Mouse (Mus musculus): ENCODE measurements around the gene Sidt1. TPM values are rescaled to one million over a fixed set of nuclear protein-coding genes. Genes with fewer than 3 reads are reported as not detected.
A peak's percentile ranks its signal among the peaks of the same experiment; 100 is the strongest.

Gene Sidt1
- polyA plus RNA-seq, 1 experiment from 2014 or later, result 4.9 TPM

DNA sequence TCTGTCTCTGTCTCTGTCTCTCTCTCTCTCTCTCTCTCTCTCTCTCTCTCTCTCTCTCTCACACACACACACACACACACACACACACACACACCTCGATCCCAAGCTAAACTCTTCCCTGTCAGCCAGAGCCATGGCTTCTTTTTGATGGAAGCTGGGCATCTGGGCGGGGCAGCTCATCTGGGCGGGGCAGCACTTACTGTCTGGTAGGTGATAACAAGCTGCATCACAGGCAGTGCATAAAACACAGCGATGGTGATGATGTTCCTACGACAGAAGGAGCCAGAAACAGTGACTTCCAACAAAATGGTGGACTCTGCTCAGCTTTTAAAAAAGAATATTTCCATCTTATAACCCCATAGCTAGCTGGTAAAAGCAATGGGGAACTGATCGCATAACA, 67.4 kb downstream of the Sidt1 start:
- no peaks in the 10 kb centered on the region for H3K9me3 ChIP-seq
- 89% methylated on average over 6 of the region's 6 CpGs for WGBS
- no peak overlapping the region for H3K9ac ChIP-seq
- no peak for ATAC-seq (ENCODE audit: low read depth)
- H3K4me2 ChIP-seq, result no peak overlapping the region
- no peak overlapping the region for H3K4me3 ChIP-seq
- H3K36me3 ChIP-seq, result no peaks in the 10 kb centered on the region
- no peaks in the 10 kb centered on the region for H3K27me3 ChIP-seq
- H3K27ac ChIP-seq (replicated peaks), result no peak overlapping the region
- no peaks in the 10 kb centered on the region; the same call in 1 of the 2 replicates for H3K4me1 ChIP-seq (replicated peaks)

DNA sequence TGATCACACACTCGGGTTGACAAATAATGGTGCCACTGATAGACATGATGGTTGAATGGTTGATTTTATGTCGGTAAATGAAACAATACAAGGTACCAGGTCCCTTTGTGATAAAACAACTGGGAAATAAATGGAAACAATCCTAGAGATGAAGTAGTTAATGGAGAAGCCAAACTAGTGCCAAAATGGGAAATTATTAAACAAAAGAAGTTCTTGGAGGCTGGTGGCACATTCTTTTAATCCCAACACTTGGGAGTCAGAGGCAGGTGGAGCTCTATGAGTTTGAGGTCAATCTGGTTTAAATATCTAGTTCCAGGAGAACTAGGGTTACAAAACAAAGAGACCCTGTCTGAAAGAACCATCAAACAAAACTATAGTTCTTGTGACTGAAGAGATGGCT, 68.1 kb downstream of the Sidt1 start:
- no peaks in the 10 kb centered on the region for H3K36me3 ChIP-seq
- H3K4me3 ChIP-seq, result no peak overlapping the region
- 55% methylated on average over 2 of the region's 2 CpGs for WGBS
- no peak overlapping the region for H3K9ac ChIP-seq
- no peaks in the 10 kb centered on the region for H3K27me3 ChIP-seq
- H3K9me3 ChIP-seq, result no peaks in the 10 kb centered on the region
- no peak overlapping the region for H3K4me2 ChIP-seq
- no peaks in the 10 kb centered on the region; the same call in 1 of the 2 replicates for H3K4me1 ChIP-seq (replicated peaks)
- H3K27ac ChIP-seq (replicated peaks), result no peak overlapping the region
- no peak for ATAC-seq (ENCODE audit: low read depth)

DNA sequence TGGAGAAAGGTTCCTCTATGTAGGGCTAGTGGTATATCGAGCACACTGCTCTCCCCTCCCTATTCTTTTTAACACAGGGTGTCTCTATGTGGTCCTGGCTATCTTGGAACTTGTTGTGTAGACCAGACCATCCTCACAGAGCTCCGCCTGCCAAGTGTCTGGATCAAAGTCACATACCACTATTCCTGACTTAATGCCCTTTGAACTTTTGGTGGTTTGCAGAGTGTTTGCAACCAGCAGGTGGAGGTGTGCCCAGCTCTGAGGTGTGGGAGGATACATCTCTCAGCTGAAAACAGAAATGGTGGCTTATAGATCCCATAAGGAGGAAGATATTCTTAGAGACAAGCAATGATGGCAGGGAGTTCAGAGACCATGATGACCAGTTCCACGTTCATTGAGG, 75.5 kb downstream of the Sidt1 start:
- Histone ChIP-seq H3K36me3 (no peaks in the 10 kb centered on the region), H3K9ac (no peak overlapping the region), H3K27me3 (no peaks in the 10 kb centered on the region), H3K4me2 (no peak overlapping the region), H3K4me1 (replicated peaks) (no peaks in the 10 kb centered on the region), H3K27ac (replicated peaks) (no peak overlapping the region), H3K9me3 (no peaks in the 10 kb centered on the region), H3K4me3 (no peak overlapping the region)
- ATAC-seq (ENCODE audit: low read depth), result no peak
- WGBS, result 92% methylated on average over 3 of the region's 3 CpGs

DNA sequence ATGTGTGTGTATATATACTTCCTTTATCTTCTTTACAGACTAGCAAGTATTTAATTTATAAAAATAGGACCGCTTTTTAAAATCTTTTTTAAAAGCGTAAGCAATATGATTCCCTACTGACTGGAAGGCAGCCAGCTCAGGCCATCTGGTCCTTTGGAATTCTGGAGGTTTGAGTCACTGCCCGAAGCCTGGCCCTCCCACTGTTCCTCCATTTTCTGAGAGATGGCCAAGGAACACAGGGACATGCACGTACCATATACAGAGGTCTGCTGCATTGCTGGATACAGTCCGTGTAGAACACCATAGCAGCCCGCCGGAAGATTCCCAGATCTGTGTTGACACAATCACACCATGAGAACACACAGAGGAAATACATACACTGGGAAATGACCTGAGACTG, 78.3 kb downstream of the Sidt1 start:
- H3K4me2 ChIP-seq, result no peak overlapping the region
- no peaks in the 10 kb centered on the region for H3K9me3 ChIP-seq
- no peaks in the 10 kb centered on the region for H3K36me3 ChIP-seq
- no peak overlapping the region for H3K27ac ChIP-seq (replicated peaks)
- H3K4me3 ChIP-seq, result no peak overlapping the region
- ATAC-seq (ENCODE audit: low read depth), result no peak
- no peaks in the 10 kb centered on the region for H3K27me3 ChIP-seq
- H3K9ac ChIP-seq, result no peak overlapping the region
- no peaks in the 10 kb centered on the region for H3K4me1 ChIP-seq (replicated peaks)
- WGBS, result 79% methylated on average over 7 of the region's 7 CpGs

DNA sequence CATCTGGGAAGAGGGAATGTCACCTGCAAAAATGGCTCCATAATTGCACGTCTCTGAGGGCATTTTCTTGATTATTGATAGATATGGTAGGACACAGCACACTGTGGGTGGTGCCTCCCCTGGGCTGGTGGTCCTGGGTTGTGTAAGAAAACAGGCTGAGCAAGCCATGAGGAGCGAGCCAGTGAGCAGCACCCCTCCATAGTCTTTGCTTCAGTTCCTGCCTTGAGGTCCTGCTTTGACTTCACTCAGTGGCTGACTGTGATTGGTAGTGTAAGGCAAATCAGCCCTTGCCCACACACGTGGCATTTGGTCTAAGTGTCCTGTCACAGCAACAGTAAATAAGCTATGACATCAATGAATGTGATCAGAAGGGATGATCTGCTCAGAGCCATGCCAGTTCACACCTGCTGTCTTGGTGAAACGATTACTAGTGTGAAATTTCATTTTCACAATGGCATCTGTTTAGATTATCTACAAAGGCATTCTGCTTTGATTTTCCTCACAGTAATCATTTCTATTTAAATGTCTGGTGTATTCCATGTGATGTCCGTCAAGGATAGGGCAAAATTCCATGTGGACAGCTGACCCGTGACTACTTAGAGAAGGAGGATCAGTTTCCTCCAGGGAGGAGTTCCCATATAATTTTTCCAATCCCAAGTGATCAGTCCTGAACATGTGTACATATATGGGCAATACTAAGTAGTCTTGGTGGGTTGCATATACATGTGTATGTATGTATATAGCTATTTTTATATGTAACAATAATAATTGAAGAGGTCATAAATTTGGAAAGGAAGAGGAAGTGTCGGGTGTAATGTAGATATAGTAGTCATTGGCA, 79.0 kb downstream of the Sidt1 start:
- Histone ChIP-seq H3K27ac (replicated peaks) (no peak overlapping the region), H3K36me3 (no peaks in the 10 kb centered on the region), H3K9ac (no peak overlapping the region), H3K4me3 (no peak overlapping the region), H3K4me1 (replicated peaks) (no peaks in the 10 kb centered on the region), H3K9me3 (no peaks in the 10 kb centered on the region), H3K27me3 (no peaks in the 10 kb centered on the region), H3K4me2 (no peak overlapping the region)
- 81% methylated on average over 7 of the region's 7 CpGs for WGBS
- no peak for ATAC-seq (ENCODE audit: low read depth)

DNA sequence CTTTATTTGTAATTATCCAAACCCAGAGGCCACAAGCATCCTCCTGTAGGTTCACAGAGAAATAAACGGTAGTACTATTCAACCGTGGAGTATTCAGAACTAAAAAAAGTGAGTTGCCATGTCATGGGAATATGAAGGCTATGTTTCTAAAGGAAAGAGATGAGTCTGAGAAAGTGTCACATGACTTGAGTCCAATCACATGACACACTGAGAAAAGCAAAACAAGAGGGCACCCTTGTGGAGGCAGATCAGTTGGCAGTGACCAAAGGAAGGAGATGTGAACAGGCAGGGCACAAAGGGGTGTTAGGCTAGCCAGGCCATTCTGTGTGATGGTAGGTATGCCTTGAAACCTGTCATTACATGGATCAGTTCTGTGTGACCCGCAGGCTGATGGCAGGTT, 80.3 kb downstream of the Sidt1 start:
- Histone ChIP-seq H3K9ac (no peak overlapping the region), H3K36me3 (no peaks in the 10 kb centered on the region), H3K4me1 (replicated peaks) (no peaks in the 10 kb centered on the region), H3K27me3 (no peaks in the 10 kb centered on the region), H3K4me3 (no peak overlapping the region), H3K4me2 (no peak overlapping the region), H3K27ac (replicated peaks) (no peak overlapping the region), H3K9me3 (no peaks in the 10 kb centered on the region)
- 93% methylated on average over 3 of the region's 3 CpGs for WGBS
- no peak for ATAC-seq (ENCODE audit: low read depth)

DNA sequence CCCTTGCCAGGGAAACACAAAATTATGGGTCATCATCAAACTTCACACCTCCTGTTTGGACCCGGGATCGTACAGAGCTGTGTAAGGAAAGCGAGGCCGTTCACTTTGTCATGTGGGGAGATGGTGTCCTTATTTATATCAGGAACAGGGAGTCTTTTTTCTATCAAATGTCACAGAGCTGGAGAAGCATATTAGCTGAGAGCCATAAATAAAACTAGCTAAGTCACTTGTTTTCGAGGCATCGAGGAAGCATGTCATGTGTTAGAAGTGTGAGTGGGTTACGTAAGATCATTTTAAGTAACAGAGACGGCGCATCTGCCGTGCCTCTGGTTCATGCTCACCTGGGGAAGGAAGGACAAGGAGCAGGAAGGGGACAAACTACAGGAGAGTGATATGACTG, 83.0 kb downstream of the Sidt1 start:
- Histone ChIP-seq H3K9me3 (no peaks in the 10 kb centered on the region), H3K27me3 (no peaks in the 10 kb centered on the region), H3K4me3 (no peak overlapping the region), H3K4me2 (no peak overlapping the region), H3K4me1 (replicated peaks) (no peaks in the 10 kb centered on the region), H3K36me3 (no peaks in the 10 kb centered on the region), H3K27ac (replicated peaks) (no peak overlapping the region), H3K9ac (no peak overlapping the region)
- ATAC-seq (ENCODE audit: low read depth), result no peak
- WGBS, result 95% methylated on average over 10 of the region's 10 CpGs

DNA sequence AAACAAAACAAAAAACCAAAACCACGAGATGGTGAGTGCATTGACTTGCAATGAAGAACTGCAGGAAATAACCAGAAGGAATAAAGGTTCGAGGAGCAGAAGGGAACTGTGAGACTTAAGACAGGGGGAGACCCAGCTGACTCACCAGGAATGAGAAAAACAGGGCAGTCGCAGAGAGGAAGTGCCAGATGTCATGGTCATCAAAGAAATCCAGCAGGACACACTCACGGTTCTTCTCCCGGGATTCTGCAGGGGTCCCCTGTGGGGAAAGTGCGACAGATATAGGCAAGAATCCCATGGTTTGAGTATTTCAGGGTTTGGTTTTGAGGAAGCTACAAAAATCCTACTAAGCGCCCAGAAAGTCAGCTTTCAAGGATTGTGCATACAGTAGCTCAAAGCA, 89.7 kb downstream of the Sidt1 start:
- H3K4me1 ChIP-seq (replicated peaks), result no peaks in the 10 kb centered on the region
- no peaks in the 10 kb centered on the region for H3K9me3 ChIP-seq
- H3K4me2 ChIP-seq, result no peak overlapping the region
- no peaks in the 10 kb centered on the region for H3K36me3 ChIP-seq
- no peak overlapping the region for H3K9ac ChIP-seq
- WGBS, result 75% methylated on average over 7 of the region's 7 CpGs
- H3K27me3 ChIP-seq, result no peaks in the 10 kb centered on the region
- no peak for ATAC-seq (ENCODE audit: low read depth)
- no peak overlapping the region for H3K4me3 ChIP-seq
- H3K27ac ChIP-seq (replicated peaks), result no peak overlapping the region

DNA sequence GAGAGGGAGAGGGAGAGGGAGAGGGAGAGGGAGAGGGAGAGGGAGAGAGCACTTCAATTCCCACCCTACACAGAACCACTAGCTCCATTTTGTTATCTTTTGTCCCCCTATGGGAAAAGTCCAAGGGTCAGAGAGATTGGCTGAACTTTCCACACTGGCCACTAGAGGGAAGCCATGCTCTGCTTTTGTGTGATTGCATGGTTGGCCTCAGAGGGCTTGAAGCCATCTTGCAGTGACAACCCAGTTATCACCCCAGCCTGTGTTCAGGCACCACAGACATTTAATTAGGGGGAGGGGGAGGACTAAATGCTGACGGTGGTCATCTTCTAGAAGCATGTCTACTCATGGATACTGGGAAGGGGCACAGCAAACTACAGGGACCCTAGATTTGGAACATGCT, 90.4 kb downstream of the Sidt1 start:
- Histone ChIP-seq H3K4me3 (no peak overlapping the region), H3K27ac (replicated peaks) (no peak overlapping the region), H3K36me3 (no peaks in the 10 kb centered on the region), H3K4me1 (replicated peaks) (no peaks in the 10 kb centered on the region), H3K27me3 (no peaks in the 10 kb centered on the region), H3K9me3 (no peaks in the 10 kb centered on the region), H3K9ac (no peak overlapping the region), H3K4me2 (no peak overlapping the region)
- peak; percentile 61; the same call in 1 of the 2 replicates for ATAC-seq (ENCODE audit: low read depth)
- 0% methylated on average over 1 of the region's 1 CpGs for WGBS

DNA sequence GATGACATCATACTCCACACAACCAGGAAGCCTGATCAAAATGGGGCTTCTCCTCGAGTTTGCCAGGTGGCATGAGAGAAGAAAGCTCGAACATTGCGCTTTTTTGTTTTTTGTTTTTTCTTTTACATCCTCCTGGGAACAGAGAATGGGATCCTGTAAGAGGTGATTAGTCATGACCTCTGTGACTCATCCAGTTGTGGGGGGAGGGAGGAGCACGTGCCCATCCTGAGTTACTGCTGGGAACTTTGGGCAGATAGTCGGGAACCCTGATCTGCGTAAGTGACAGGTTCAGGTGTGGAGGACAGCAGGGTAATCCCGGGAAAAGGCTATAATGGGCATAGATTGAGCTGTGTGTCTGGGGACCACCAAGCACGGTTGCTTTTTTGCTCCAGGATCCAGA, 92.6 kb downstream of the Sidt1 start:
- Histone ChIP-seq H3K4me3 (no peak overlapping the region), H3K27me3 (no peaks in the 10 kb centered on the region), H3K9me3 (no peaks in the 10 kb centered on the region), H3K27ac (replicated peaks) (no peak overlapping the region), H3K4me1 (replicated peaks) (no peaks in the 10 kb centered on the region), H3K36me3 (no peaks in the 10 kb centered on the region), H3K9ac (no peak overlapping the region), H3K4me2 (no peak overlapping the region)
- WGBS, result 72% methylated on average over 8 of the region's 8 CpGs
- no peak for ATAC-seq (ENCODE audit: low read depth)

DNA sequence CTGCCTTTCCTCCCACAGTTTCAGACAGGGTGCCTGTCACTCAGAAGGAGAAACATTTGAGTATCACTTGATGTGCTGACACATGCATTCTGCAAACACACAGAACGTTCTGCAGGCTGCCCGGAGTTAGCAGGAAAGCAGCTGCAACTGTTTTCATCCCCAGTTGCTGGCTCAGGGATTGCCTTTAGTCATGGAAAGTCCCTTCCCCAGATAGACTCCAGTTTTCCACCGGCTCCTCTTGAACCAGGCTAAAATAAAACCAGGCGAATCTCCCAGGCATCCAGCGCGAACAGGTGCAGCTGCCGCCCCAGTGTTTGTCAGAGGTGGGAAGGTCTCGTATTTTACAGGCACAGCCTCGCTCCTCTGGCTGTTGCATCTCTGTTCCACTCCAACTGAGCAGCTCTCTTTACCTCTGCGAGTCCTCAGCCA, 94.1 kb downstream of the Sidt1 start:
- H3K9ac ChIP-seq, result no peak overlapping the region
- H3K36me3 ChIP-seq, result no peaks in the 10 kb centered on the region
- H3K9me3 ChIP-seq, result no peaks in the 10 kb centered on the region
- no peak overlapping the region for H3K4me3 ChIP-seq
- no peak overlapping the region for H3K27ac ChIP-seq (replicated peaks)
- H3K27me3 ChIP-seq, result no peaks in the 10 kb centered on the region
- no peak overlapping the region for H3K4me2 ChIP-seq
- 66% methylated on average over 10 of the region's 10 CpGs for WGBS
- H3K4me1 ChIP-seq (replicated peaks), result no peaks in the 10 kb centered on the region
- ATAC-seq (ENCODE audit: low read depth), result no peak

DNA sequence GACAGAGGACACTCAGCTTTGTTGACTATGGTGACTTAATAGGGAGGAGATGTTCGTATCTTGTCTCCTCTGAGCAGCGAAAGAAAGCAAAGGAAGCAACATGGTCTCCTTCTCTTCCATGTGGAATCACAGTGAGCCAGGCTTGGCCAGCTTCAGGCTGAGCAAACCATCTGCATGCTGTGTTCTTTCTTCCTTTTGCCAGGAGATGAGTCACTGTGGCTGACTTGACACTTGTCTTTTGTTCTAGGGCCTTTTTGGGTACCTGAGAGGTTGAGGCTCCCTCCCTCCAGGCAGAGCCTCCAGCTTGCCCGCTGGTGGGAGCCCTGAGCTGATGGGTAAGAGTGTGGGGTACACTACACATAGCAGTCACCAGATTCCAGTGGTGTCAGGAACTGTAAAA, 95.2 kb downstream of the Sidt1 start:
- ATAC-seq (ENCODE audit: low read depth), result no peak
- WGBS, result 82% methylated on average over 3 of the region's 3 CpGs
- Histone ChIP-seq H3K27ac (replicated peaks) (no peak overlapping the region), H3K4me3 (no peak overlapping the region), H3K36me3 (no peaks in the 10 kb centered on the region), H3K9ac (no peak overlapping the region), H3K9me3 (no peaks in the 10 kb centered on the region), H3K4me2 (no peak overlapping the region), H3K27me3 (no peaks in the 10 kb centered on the region), H3K4me1 (replicated peaks) (no peaks in the 10 kb centered on the region)

DNA sequence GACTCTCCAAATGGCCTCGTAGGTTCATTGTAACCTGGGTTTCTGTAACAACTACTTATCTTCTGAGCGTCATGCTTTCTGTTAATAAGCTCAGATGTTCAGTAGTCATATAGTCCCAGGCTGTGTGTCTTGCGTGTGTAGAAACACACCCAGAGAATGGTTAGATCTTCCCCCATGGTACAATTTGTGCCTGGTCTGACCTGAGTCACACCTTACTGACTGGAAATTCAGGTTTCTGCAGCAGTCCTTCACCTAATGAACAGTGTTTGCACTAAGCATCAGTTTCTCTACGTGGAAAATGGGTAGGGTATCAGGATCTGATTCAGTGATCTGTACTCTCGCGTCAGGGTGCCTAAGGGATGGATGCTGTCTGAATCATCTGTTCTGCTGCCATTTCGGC, 100.0 kb downstream of the Sidt1 start:
- Histone ChIP-seq H3K27ac (replicated peaks) (no peak overlapping the region), H3K4me2 (no peak overlapping the region), H3K36me3 (no peaks in the 10 kb centered on the region), H3K9ac (no peak overlapping the region), H3K4me3 (no peak overlapping the region), H3K27me3 (no peaks in the 10 kb centered on the region), H3K9me3 (no peaks in the 10 kb centered on the region), H3K4me1 (replicated peaks) (no peaks in the 10 kb centered on the region)
- ATAC-seq (ENCODE audit: low read depth), result no peak
- WGBS, result 89% methylated on average over 7 of the region's 7 CpGs
